Mouse (Mus musculus): ENCODE measurements at regions not wholly inside any gene's neighbourhood (a gene's known extent, or its start where the extent isn't known, plus 50 kb on each side); places are given as distances from the start of the nearest gene placed in this dataset.

DNA sequence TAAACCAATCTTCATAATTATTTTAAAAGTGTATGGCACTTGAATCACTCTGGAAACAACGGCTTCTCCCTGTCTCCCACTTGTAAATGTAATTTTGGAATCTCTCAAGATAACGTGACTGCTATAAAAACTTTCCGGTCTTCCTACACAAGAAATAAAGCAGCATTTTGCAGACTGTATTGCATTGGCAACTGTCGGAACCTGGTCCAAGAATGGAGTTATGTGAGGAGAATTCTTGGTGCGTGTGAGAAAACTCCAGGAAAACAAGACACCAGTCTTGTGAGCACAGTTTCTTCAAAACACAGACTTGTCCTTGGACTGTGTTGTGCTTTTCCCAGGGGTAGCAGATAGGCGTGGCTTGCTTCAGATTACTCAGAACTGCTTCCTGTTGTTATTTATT, 83.8 kb upstream of the Nr5a2 start:
- no peak for TF ChIP-seq E2F4 (IDR thresholded peaks at IDR 0.05; ENCODE audit: borderline replicate concordance, low read depth, low read length)
- no peak for TF ChIP-seq CHD2 (IDR thresholded peaks at IDR 0.05; ENCODE audit: low read length)
- no peak for TF ChIP-seq CTCF (IDR thresholded peaks at IDR 0.05 in 2 of 3, conservative IDR thresholded peaks at IDR 0.05 in 1 of 3; ENCODE audit: control insufficient read depth in 1 of 3, insufficient read depth in 1 of 3, low read depth in 2 of 3, low read length in 3 of 3, poor library complexity in 1 of 3, severe bottlenecking in 1 of 3)
- no peak for TF ChIP-seq EP300 (IDR thresholded peaks at IDR 0.05; ENCODE audit: low read depth in 1 of 2, low read length in 2 of 2)
- no peak for TF ChIP-seq UBTF (IDR thresholded peaks at IDR 0.05; ENCODE audit: borderline replicate concordance, insufficient read depth, low read depth, low read length)
- TF ChIP-seq GABPA (IDR thresholded peaks at IDR 0.05; ENCODE audit: low read depth, low read length): no peak
- TF ChIP-seq MAFK (IDR thresholded peaks at IDR 0.05; ENCODE audit: borderline replicate concordance, low read depth, low read length): no peak
- TF ChIP-seq ZKSCAN1 (IDR thresholded peaks at IDR 0.05; ENCODE audit: low read depth, low read length): no peak
- TF ChIP-seq SIN3A (IDR thresholded peaks at IDR 0.05; ENCODE audit: low read length): no peak
- no peak for TF ChIP-seq ZC3H11A (IDR thresholded peaks at IDR 0.05; ENCODE audit: low read depth, low read length)
- TF ChIP-seq RCOR1 (IDR thresholded peaks at IDR 0.05; ENCODE audit: low read depth, low read length): no peak
- TF ChIP-seq HCFC1 (IDR thresholded peaks at IDR 0.05; ENCODE audit: low read depth, low read length): no peak
- no peak for TF ChIP-seq CHD1 (IDR thresholded peaks at IDR 0.05; ENCODE audit: low read depth, low read length)
- TF ChIP-seq POLR2A (IDR thresholded peaks at IDR 0.05; ENCODE audit: control insufficient read depth in 1 of 2, insufficient read depth in 1 of 2, low read depth in 1 of 2, low read length in 2 of 2, poor library complexity in 1 of 2): no peak

Measured in MEL (cell line).